Mouse (Mus musculus) cerebral cortex, adult 2 months (tissue): Measurements from ENCODE around the gene Cct4.

Source experiments
- WGBS: fragments of 180-500 bp; shearing (Covaris S2); methylation state at CpG from one replicate; pipeline ENCODE4 v1.1.7; 2018; 5-methylcytosine and 5-hydroxymethylcytosine counted together

Gene Cct4

GRCm38 (mm10) chr11:23029399-23029798 lies 39.1 kb downstream of the Cct4 start:
- 92% methylated on average over 6 of the region's 6 CpGs for WGBS

DNA sequence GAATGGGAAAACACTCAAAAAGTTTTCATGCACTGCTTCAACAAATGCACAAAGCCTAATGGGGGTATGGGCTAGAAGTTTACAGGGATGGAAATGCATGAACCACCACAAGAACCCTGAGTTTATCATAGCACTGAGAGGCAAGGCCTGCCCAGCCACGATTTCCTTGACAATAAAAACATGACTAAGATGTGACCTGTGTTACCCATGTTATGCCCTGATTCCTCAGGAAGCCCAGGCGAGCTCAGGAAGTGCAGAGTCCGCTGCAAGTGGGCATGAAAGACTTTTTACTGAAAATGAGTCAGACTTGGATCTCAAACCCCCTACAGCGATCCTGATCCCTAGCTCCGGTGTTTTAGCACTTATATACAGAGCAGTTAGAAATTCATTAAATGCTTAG lies 56.9 kb downstream of the Cct4 start:
- 72% methylated on average over 5 of the region's 5 CpGs for WGBS

DNA sequence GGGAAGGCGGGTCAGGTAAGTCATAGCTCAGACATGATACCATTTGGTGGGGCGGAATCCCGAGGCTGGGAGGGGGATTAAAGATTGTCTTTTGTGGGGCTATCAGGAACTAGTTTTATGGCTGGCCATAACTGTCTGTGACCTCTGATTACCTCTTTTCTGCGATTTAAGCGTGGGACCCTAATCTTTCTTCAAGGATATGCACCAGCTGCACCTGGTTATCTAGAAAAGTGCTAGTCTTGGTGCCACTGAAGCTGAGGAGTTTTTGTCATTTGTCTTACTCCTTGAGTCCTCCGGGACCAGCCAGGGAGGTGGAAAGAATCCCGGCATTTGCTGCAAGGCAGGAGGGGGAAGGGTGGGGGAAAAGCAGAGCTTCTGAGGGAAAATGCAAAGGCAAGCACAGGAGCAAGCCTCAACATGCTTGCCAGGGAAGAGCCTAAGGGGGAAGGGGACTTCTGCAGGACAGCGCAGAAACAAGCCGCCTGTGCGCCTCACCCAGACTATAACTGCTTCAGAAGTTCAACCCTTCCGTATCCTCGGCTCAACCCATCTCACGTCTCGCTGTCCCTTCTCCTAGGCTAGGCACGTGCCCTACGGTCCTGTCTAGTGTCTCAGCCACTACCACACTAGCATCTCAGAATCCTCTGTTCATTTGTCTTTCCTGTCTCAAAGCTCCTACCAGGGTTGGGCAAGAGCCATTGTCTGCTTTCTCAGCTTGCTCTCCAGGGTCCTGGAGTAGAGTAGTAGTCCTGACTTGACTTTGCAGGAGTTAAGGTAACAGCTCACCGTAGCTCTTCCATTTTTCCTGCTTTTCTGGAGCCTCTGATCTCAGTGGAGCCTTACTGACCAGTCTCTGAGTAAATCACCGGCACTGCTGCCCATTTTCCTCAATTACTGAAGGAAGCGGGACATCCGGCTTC lies 57.6 kb downstream of the Cct4 start:
- 59% methylated on average over 20 of the region's 20 CpGs for WGBS

GRCm38 (mm10) chr11:23052353-23052752 lies 62.0 kb downstream of the Cct4 start:
- 69% methylated on average over 4 of the region's 4 CpGs for WGBS
